Mouse (Mus musculus): ENCODE measurements around the gene Aurkaip1. TPM values are rescaled to one million over a fixed set of nuclear protein-coding genes. Genes with fewer than 3 reads are reported as not detected.

Aurkaip1 gene
- polyA plus RNA-seq, 1 experiment from 2014 or later: 118 TPM

- Histone ChIP-seq H3K36me3 (ENCODE audit: control insufficient read depth, insufficient read depth, low read length) (peaks cover 6% of the 10 kb centered on the region), H3K9me3 (ENCODE audit: control insufficient read depth, low read length) (no peaks in the 10 kb centered on the region), H3K4me2 (ENCODE audit: low read length) (no peak overlapping the region), H3K4me3 (replicated peaks; ENCODE audit: low read depth, low read length) (no peak overlapping the region), H3K4me1 (ENCODE audit: control insufficient read depth, insufficient read depth, low read length) (peaks cover 9% of the 10 kb centered on the region), H3K27me3 (ENCODE audit: control insufficient read depth, insufficient read depth, low read length) (no peaks in the 10 kb centered on the region), H3K9ac (replicated peaks; ENCODE audit: low read length) (0 out of 2 replicates have a peak overlapping the region, but pooled peaks have one; percentile 12), H3K27ac (replicated peaks; ENCODE audit: low read depth, low read length) (peak overlapping the region; percentile 49; the same call in 1 of the 2 replicates)
- ATAC-seq (ENCODE audit: low FRiP score, low TSS enrichment) (no peak), DNase-seq (peak; percentile 86)
- WGBS: 42% methylated on average over 2 of the region's 2 CpGs
Measured at GRCm38 (mm10) chr4:155833836-155834235, 2.8 kb downstream of the Aurkaip1 start.

- peaks cover 14% of the 10 kb centered on the region for H3K4me1 ChIP-seq (ENCODE audit: control insufficient read depth, insufficient read depth, low read length)
- H3K27ac ChIP-seq (replicated peaks; ENCODE audit: low read depth, low read length): no peak overlapping the region
- no peak overlapping the region for H3K4me3 ChIP-seq (replicated peaks; ENCODE audit: low read depth, low read length)
- no peak overlapping the region for H3K4me2 ChIP-seq (ENCODE audit: low read length)
- ATAC-seq (ENCODE audit: low FRiP score, low TSS enrichment): no peak
- no peaks in the 10 kb centered on the region for H3K9me3 ChIP-seq (ENCODE audit: control insufficient read depth, low read length)
- H3K9ac ChIP-seq (replicated peaks; ENCODE audit: low read length): no peak overlapping the region
- DNase-seq: no peak
- 85% methylated on average over 11 of the region's 11 CpGs for WGBS
- H3K27me3 ChIP-seq (ENCODE audit: control insufficient read depth, insufficient read depth, low read length): no peaks in the 10 kb centered on the region; the same call in none of the 2 replicates
- H3K36me3 ChIP-seq (ENCODE audit: control insufficient read depth, insufficient read depth, low read length): peaks cover 6% of the 10 kb centered on the region
Measured at GRCm38 (mm10) chr4:155837404-155838010, 6.4 kb downstream of the Aurkaip1 start.

- no peaks in the 10 kb centered on the region for H3K36me3 ChIP-seq (ENCODE audit: control insufficient read depth, insufficient read depth, low read length)
- H3K4me2 ChIP-seq (ENCODE audit: low read length): no peak overlapping the region
- WGBS: 60% methylated on average over 8 of the region's 8 CpGs
- DNase-seq (no peak), ATAC-seq (ENCODE audit: low FRiP score, low TSS enrichment) (no peak)
- no peak overlapping the region for H3K27ac ChIP-seq (replicated peaks; ENCODE audit: low read depth, low read length)
- H3K4me1 ChIP-seq (ENCODE audit: control insufficient read depth, insufficient read depth, low read length): peaks cover 10% of the 10 kb centered on the region; the same call in 1 of the 2 replicates
- no peak overlapping the region for H3K9ac ChIP-seq (replicated peaks; ENCODE audit: low read length)
- no peaks in the 10 kb centered on the region; the same call in none of the 2 replicates for H3K27me3 ChIP-seq (ENCODE audit: control insufficient read depth, insufficient read depth, low read length)
- H3K4me3 ChIP-seq (replicated peaks; ENCODE audit: low read depth, low read length): no peak overlapping the region
- H3K9me3 ChIP-seq (ENCODE audit: control insufficient read depth, low read length): no peaks in the 10 kb centered on the region
Measured at GRCm38 (mm10) chr4:155838187-155839153, 7.4 kb downstream of the Aurkaip1 start.

GRCm38 (mm10) chr4:155839483-155839910 lies 8.4 kb downstream of the Aurkaip1 start, which contains the start of gene Mxra8:
Mxra8 (plus strand) TSS chr4:155839680.
- DNase-seq: peak; percentile 36
- Histone ChIP-seq H3K4me1 (ENCODE audit: control insufficient read depth, insufficient read depth, low read length) (peaks cover 10% of the 10 kb centered on the region; the same call in 1 of the 2 replicates), H3K27me3 (ENCODE audit: control insufficient read depth, insufficient read depth, low read length) (no peaks in the 10 kb centered on the region; the same call in none of the 2 replicates), H3K9ac (replicated peaks; ENCODE audit: low read length) (peak within 1 kb of the TSS; percentile 26; the same call in 1 of the 2 replicates), H3K36me3 (ENCODE audit: control insufficient read depth, insufficient read depth, low read length) (no peaks in the 10 kb centered on the region), H3K4me2 (ENCODE audit: low read length) (peak within 1 kb of the TSS; percentile 49), H3K9me3 (ENCODE audit: control insufficient read depth, low read length) (no peaks in the 10 kb centered on the region), H3K27ac (replicated peaks; ENCODE audit: low read depth, low read length) (no peak within 1 kb of the TSS), H3K4me3 (replicated peaks; ENCODE audit: low read depth, low read length) (peak within 1 kb of the TSS; percentile 24)
- WGBS: 2% methylated on average over 16 of the region's 16 CpGs
- 0 out of 2 replicates have a peak, but pooled peaks have one; percentile 56 for ATAC-seq (ENCODE audit: low FRiP score, low TSS enrichment)

GRCm38 (mm10) chr4:155840076-155841002 lies 9.3 kb downstream of the Aurkaip1 start:
- DNase-seq (no peak), ATAC-seq (ENCODE audit: low FRiP score, low TSS enrichment) (no peak)
- H3K4me2 ChIP-seq (ENCODE audit: low read length): peak overlapping the region; percentile 49
- no peaks in the 10 kb centered on the region for H3K9me3 ChIP-seq (ENCODE audit: control insufficient read depth, low read length)
- no peaks in the 10 kb centered on the region for H3K36me3 ChIP-seq (ENCODE audit: control insufficient read depth, insufficient read depth, low read length)
- no peaks in the 10 kb centered on the region; the same call in none of the 2 replicates for H3K27me3 ChIP-seq (ENCODE audit: control insufficient read depth, insufficient read depth, low read length)
- 8% methylated on average over 8 of the region's 8 CpGs for WGBS
- peak overlapping the region; percentile 26; the same call in 1 of the 2 replicates for H3K9ac ChIP-seq (replicated peaks; ENCODE audit: low read length)
- no peak overlapping the region for H3K27ac ChIP-seq (replicated peaks; ENCODE audit: low read depth, low read length)
- H3K4me1 ChIP-seq (ENCODE audit: control insufficient read depth, insufficient read depth, low read length): peaks cover 10% of the 10 kb centered on the region; the same call in 1 of the 2 replicates
- H3K4me3 ChIP-seq (replicated peaks; ENCODE audit: low read depth, low read length): peak overlapping the region; percentile 24

GRCm38 (mm10) chr4:155841003-155841454 lies 10.0 kb downstream of the Aurkaip1 start:
- DNase-seq: peak; percentile 45
- under 1% methylated on average over 32 of the region's 32 CpGs for WGBS
- H3K36me3 ChIP-seq (ENCODE audit: control insufficient read depth, insufficient read depth, low read length): no peaks in the 10 kb centered on the region
- peak overlapping the region; percentile 49 for H3K4me2 ChIP-seq (ENCODE audit: low read length)
- no peaks in the 10 kb centered on the region for H3K9me3 ChIP-seq (ENCODE audit: control insufficient read depth, low read length)
- 0 out of 2 replicates have a peak overlapping the region, but pooled peaks have one; percentile 26 for H3K9ac ChIP-seq (replicated peaks; ENCODE audit: low read length)
- no peaks in the 10 kb centered on the region; the same call in none of the 2 replicates for H3K27me3 ChIP-seq (ENCODE audit: control insufficient read depth, insufficient read depth, low read length)
- no peak overlapping the region for H3K27ac ChIP-seq (replicated peaks; ENCODE audit: low read depth, low read length)
- peak overlapping the region; percentile 24 for H3K4me3 ChIP-seq (replicated peaks; ENCODE audit: low read depth, low read length)
- peaks cover 10% of the 10 kb centered on the region; the same call in 1 of the 2 replicates for H3K4me1 ChIP-seq (ENCODE audit: control insufficient read depth, insufficient read depth, low read length)
- peak; percentile 32; the same call in 1 of the 2 replicates for ATAC-seq (ENCODE audit: low FRiP score, low TSS enrichment)

GRCm38 (mm10) chr4:155841651-155842270 lies 10.7 kb downstream of the Aurkaip1 start:
- Histone ChIP-seq H3K4me3 (replicated peaks; ENCODE audit: low read depth, low read length) (no peak overlapping the region), H3K4me1 (ENCODE audit: control insufficient read depth, insufficient read depth, low read length) (peaks cover 15% of the 10 kb centered on the region), H3K9ac (replicated peaks; ENCODE audit: low read length) (0 out of 2 replicates have a peak overlapping the region, but pooled peaks have one; percentile 6), H3K9me3 (ENCODE audit: control insufficient read depth, low read length) (no peaks in the 10 kb centered on the region), H3K4me2 (ENCODE audit: low read length) (peak overlapping the region; percentile 49), H3K36me3 (ENCODE audit: control insufficient read depth, insufficient read depth, low read length) (no peaks in the 10 kb centered on the region), H3K27me3 (ENCODE audit: control insufficient read depth, insufficient read depth, low read length) (no peaks in the 10 kb centered on the region; the same call in none of the 2 replicates), H3K27ac (replicated peaks; ENCODE audit: low read depth, low read length) (no peak overlapping the region)
- WGBS: 38% methylated on average over 38 of the region's 38 CpGs
- no peak for DNase-seq
- 0 out of 2 replicates have a peak, but pooled peaks have one; percentile 4 for ATAC-seq (ENCODE audit: low FRiP score, low TSS enrichment)

All from midbrain, embryonic 14.5 days (tissue).